Mouse (Mus musculus) adrenal gland, postnatal 10 days (tissue): ENCODE measurements at regions not wholly inside any gene's neighbourhood (a gene's known extent, or its start where the extent isn't known, plus 50 kb on each side); places are given as distances from the start of the nearest gene placed in this dataset.

Experiments used
- DNase-seq: peaks from one replicate; pipeline ENCODE4 v3.0.0; 2021; ENCODE audit warnings: mixed read lengths

DNA sequence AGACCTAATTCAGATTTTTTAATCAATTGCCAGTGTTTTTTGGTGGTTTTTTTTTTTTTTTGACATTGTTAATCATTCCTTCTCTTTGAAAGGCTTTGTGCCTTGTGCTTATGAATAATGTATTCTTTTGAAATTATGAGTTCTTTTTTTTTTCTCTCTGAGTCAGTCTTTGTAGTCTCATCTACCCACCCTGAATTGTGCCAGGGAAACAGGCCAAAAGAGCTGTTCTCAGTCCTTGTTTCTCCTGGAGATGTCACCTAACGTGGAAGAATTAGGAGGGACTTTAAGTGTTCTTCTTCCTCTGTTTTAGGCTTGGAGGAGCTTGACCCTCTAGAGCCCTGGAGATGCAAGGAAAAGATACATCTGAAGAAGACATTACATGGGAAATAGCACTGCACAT, 2012.6 kb downstream of the Poteg start:
- peak; percentile 19 for DNase-seq

DNA sequence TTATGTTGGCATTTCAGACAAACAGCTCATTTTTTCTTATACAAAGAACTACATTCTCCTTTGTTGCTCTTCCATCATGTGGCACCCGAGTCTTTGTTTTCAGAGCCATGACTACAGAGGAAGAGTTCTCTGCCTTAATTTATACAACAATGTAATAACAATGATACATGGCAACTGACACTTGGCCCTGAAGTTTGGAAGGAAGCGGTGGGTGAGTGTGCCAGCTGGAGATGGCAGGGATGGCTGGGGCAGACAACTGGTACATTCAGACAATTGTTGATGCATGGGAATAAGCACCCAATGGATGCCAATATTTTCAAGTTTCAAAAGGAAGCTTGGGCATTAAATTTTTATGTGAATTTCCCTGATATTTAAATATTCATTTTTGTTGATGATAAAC, 2045.5 kb downstream of the Poteg start:
- no peak for DNase-seq

DNA sequence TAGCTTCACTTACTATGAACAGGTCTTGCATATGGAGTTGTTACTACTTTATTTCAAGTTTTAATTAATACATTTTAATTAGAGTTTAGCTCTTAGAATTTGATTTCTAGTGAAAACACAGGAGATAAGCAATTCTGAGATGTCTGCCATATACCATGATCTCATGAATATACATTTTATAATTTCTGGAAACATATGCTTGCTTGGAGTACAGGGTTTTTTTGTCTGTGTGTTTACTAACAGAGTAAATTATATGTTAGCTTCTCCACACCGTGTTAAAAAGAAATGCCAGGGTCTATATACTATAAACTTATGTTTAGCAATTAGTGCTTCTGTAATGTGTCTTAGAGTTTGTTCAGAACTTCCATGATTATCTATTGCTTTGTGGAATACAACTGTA, 2079.9 kb downstream of the Poteg start:
- no peak for DNase-seq

DNA sequence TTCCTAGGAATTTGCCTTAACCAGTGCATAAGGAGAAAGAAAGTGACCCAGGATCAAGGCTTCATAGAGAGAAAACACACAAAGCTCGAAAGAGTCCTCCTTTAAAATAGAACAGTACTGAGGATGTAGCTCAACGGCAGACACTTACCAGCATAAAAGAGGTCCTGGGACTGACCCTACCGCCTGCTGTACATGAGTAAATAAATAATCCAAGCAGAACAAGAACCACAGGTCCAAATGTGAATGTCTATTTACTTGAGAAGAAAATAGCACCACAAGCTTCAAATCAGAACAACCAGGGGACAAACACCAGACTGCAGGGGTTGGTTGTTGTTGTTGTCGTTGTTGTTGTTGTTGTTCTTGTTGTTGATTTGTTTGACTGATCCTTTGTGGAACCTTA, 2084.1 kb downstream of the Poteg start:
- no peak for DNase-seq

DNA sequence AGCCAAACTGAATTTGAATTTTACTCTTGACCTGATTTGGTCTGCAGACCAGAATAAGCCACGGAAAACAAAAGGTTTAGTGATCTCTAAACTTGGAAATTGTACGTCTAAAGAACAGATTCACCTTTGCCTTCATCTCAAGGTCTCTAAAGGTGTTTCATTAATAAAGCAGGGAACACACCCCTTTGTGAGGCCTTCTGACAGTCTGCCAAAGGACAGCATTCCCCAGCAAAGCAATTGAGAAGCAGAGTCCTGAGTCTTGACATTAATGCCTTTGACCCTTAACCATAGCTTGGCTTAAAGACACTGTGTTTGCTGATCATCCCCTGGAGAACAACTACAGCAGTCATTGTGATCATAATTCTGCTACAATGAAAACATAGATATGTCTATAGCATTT, 2090.5 kb downstream of the Poteg start:
- DNase-seq: no peak

DNA sequence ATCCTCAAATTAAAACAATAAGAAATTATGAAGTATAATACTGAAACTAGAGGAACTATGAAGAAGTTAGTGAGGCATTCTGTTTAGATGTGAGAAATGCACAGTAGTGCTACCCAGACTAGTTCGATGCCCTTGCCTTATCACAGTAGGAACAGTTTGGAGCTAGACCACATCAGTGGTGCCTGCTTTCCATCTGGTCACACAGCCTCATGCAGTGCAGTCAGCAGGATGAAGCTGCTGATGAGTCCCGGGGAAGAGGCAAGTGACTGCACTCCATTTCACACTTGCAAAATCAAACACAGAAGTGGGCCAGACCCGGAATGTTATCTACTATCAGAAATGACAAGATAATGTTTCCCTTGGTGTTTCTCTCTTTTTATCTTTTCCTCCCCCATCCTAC, 2092.4 kb downstream of the Poteg start:
- DNase-seq: no peak

DNA sequence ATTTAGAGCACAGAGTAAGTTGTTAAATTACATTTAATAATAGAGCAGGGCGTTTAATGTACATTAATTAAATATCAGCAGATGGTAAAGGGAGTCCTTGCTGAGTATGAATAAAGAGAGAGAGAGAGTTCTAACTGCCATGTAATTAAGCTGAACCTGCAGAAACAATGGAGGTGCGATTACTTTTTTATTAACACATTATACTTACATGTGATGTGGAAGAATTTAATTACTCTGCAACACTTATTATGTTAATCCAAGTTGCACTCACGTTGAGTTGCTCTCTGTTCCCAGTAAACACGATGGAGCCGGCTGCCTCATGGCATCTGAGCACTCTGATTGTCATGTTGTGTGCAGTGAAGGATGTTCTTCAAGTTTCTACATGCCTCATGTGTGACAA, 2096.7 kb downstream of the Poteg start:
- no peak for DNase-seq

DNA sequence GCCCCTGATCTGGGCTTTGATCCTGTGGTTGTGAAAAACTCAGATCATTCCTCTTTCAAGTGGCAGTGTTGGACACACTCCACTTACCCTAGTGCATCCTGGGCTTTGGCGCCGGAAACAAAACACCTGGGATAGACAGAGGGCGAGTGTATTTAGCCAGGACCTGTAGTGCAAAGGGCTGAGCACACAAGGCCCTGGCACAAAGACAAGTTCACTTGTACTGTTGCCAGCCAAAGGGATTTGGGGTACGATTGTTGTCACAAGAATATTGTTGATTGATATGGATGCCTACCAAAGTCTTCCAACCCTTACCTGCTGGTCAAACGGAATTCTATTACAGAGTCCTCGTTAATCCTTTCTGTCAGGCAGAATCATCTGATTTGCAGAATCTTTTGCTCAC, 2138.2 kb downstream of the Poteg start:
- no peak for DNase-seq

DNA sequence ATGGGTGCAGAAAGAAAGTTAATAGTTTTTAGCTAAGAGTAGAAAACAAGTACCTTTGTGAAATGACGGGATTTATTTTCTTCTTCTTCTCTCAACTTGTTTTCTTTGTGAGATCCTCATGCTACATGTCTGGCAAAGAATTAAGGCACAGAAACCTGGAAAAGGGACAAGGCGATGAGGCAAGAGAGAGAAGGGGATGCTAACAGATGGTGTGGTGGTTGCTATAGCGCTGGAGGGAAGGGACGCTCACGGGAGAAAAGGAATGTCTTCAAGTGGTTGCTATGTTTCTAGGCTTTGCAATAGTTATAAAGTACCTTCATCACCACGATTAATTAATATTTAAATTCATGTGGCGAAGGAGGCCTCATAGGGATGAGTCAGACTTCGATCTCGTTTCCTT, 2146.7 kb downstream of the Poteg start:
- DNase-seq: no peak

DNA sequence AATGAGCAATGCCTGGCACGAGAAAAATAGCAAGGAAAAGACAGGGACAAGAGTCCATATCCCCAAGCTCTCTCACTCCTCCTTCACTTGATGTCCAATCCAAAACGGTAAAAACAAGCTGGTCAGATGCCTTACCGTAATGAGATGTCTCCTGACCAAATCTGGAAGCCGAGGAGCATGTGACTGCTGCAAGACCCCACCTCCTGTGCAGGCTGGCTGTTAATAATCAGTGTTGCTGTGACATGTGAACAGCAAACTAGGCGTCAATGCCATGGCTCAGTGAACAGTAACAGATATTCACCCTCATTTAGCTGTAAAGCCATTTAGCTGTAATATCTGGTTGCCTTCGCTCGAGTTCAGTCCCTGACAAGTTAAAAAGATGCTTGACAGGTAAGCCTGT, 2166.6 kb downstream of the Poteg start:
- no peak for DNase-seq

DNA sequence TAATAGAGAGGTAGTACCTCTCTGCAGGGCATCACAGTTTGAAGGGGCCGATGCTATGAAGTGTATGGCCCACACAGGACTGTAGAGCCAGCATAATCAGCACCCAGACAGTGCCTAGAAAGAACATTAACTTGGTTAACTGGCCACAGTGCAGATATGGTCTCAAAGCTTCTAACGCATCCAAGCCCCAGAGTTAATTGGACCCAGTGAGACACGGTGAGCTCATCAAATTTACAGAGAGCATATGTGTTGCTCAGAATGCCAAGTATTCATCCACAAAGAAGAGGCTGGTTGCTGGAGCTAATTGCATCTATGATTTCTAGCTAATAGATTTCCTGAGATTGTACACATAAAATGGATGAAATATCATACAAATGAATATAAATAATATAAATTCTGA, 2214.1 kb downstream of the Poteg start:
- DNase-seq: no peak

DNA sequence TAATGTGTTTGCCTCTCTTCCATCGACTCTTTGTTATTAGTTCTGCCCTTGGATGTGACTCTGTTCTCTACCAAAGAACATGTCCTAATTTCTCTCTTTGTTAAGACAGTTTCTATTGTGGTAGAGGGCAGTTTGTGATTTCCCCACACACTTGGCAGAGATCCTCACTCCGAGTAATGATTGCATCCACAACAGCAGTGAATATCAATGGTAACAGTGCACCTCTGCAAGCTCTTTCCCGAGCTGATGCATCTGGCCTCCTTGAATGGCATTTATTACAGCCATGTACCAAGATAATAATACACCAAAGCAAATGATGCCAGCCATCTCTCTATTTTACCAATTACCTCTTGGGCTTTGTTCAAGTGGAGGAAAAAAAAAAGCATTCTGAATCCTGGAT, 2228.4 kb downstream of the Poteg start:
- no peak for DNase-seq

DNA sequence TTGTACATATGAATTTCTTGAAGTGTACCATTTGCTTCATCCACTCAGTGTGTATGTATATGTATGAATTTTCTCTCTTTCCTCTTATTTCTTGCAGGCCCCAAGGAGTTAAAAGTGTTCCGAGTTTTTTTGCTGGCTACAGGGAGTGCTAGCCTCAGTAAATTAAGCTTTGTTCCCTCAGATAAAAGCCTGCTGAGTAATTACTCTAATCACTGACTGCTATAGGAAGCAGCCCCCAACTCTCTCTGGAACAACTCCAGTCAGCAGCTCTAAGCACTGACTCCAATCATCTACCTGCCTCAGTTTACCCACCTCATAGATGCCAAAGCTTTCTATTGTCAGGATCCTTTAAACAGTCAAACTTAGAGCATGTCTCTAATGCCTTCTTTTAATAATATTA, 2235.9 kb downstream of the Poteg start:
- no peak for DNase-seq

DNA sequence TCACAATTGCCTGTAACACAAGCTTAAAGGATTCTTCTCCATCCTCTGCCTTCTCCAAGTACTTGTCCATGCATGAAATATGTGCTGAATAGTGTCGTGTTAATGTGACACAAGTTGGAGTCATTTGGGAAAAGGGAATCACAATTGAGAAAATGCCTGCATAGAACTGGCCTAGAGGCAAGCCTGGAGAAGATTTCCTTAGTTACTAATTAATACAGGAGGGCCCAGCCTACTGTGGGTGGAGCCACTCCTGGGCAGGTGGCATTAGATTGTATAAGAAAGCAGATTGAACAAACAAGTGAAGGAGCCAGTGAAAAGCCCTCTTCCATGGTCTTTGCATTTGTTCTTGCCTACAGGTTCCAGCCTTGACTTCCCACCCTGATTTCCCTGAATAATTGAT, 2239.1 kb downstream of the Poteg start:
- DNase-seq: no peak

DNA sequence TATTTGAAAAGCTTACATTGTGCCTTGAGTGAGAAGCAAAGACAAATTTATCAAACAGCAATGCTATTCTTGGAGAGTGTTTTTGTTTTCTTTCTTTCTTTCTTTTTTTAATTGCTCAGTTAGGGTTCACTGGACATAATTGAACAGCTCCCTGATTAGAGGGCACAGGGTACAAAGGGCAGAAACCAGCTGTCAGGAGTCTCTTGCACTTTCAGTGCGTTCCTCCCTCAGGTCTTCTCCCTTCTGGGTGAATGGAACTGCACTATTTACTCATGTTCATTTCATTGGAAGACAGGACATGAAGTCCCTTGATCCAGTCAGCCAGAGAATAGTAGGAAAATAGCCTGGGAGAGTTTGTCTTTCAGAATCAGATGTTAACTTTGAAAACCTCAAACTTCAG, 2248.2 kb downstream of the Poteg start:
- no peak for DNase-seq
